Mouse (Mus musculus): ENCODE measurements around the gene Kcnj15. TPM values are rescaled to one million over a fixed set of nuclear protein-coding genes. Genes with fewer than 3 reads are reported as not detected.

Kcnj15 gene
- polyA plus RNA-seq, 1 experiment, result 0.04 TPM

GRCm38 (mm10) chr16:95221051-95221450 lies 36.3 kb upstream of the Kcnj15 start:
- Histone ChIP-seq H3K27ac (ENCODE audit: insufficient read depth, low read length) (no peak overlapping the region), H3K4me1 (ENCODE audit: control insufficient read depth, insufficient read depth, low read length) (peaks cover 2% of the 10 kb centered on the region; the same call in 1 of the 2 replicates), H3K4me3 (ENCODE audit: insufficient read depth, low read length) (no peak overlapping the region)
- no peak for TF ChIP-seq POLR2A (IDR thresholded peaks at IDR 0.05; ENCODE audit: extremely low read depth, insufficient read depth, low read length)
- no peak for TF ChIP-seq CTCF (IDR thresholded peaks at IDR 0.05; ENCODE audit: extremely low read depth, insufficient read depth, low read length)

GRCm38 (mm10) chr16:95222026-95222718 lies 35.2 kb upstream of the Kcnj15 start:
- no peak overlapping the region for H3K27ac ChIP-seq (ENCODE audit: insufficient read depth, low read length)
- no peak overlapping the region for H3K4me3 ChIP-seq (ENCODE audit: insufficient read depth, low read length)
- TF ChIP-seq CTCF (IDR thresholded peaks at IDR 0.05; ENCODE audit: extremely low read depth, insufficient read depth, low read length) (no peak), POLR2A (IDR thresholded peaks at IDR 0.05; ENCODE audit: extremely low read depth, insufficient read depth, low read length) (no peak)
- peaks cover 2% of the 10 kb centered on the region; the same call in 1 of the 2 replicates for H3K4me1 ChIP-seq (ENCODE audit: control insufficient read depth, insufficient read depth, low read length)

GRCm38 (mm10) chr16:95223435-95223834 lies 33.9 kb upstream of the Kcnj15 start:
- no peak for TF ChIP-seq CTCF (IDR thresholded peaks at IDR 0.05; ENCODE audit: extremely low read depth, insufficient read depth, low read length)
- no peak for TF ChIP-seq POLR2A (IDR thresholded peaks at IDR 0.05; ENCODE audit: extremely low read depth, insufficient read depth, low read length)
- H3K4me3 ChIP-seq (ENCODE audit: insufficient read depth, low read length), result no peak overlapping the region
- peaks cover 2% of the 10 kb centered on the region; the same call in 1 of the 2 replicates for H3K4me1 ChIP-seq (ENCODE audit: control insufficient read depth, insufficient read depth, low read length)
- H3K27ac ChIP-seq (ENCODE audit: insufficient read depth, low read length), result no peak overlapping the region

- no peak for TF ChIP-seq POLR2A (IDR thresholded peaks at IDR 0.05; ENCODE audit: extremely low read depth, insufficient read depth, low read length)
- TF ChIP-seq CTCF (IDR thresholded peaks at IDR 0.05; ENCODE audit: extremely low read depth, insufficient read depth, low read length), result no peak
- no peak overlapping the region for H3K4me3 ChIP-seq (ENCODE audit: insufficient read depth, low read length)
- H3K27ac ChIP-seq (ENCODE audit: insufficient read depth, low read length), result no peak overlapping the region
- H3K4me1 ChIP-seq (ENCODE audit: control insufficient read depth, insufficient read depth, low read length), result peaks cover 2% of the 10 kb centered on the region; the same call in 1 of the 2 replicates
These were observed 32.1 kb upstream of the Kcnj15 start for GRCm38 (mm10) chr16:95225285-95225684.

- H3K4me3 ChIP-seq (ENCODE audit: insufficient read depth, low read length), result no peak overlapping the region
- TF ChIP-seq CTCF (IDR thresholded peaks at IDR 0.05; ENCODE audit: extremely low read depth, insufficient read depth, low read length) (no peak), POLR2A (IDR thresholded peaks at IDR 0.05; ENCODE audit: extremely low read depth, insufficient read depth, low read length) (no peak)
- H3K4me1 ChIP-seq (ENCODE audit: control insufficient read depth, insufficient read depth, low read length), result no peaks in the 10 kb centered on the region
- H3K27ac ChIP-seq (ENCODE audit: insufficient read depth, low read length), result no peak overlapping the region
These were observed 25.6 kb upstream of the Kcnj15 start for GRCm38 (mm10) chr16:95231768-95232167.

- Histone ChIP-seq H3K4me3 (ENCODE audit: insufficient read depth, low read length) (no peak overlapping the region), H3K27ac (ENCODE audit: insufficient read depth, low read length) (no peak overlapping the region), H3K4me1 (ENCODE audit: control insufficient read depth, insufficient read depth, low read length) (no peaks in the 10 kb centered on the region)
- TF ChIP-seq CTCF (IDR thresholded peaks at IDR 0.05; ENCODE audit: extremely low read depth, insufficient read depth, low read length) (no peak), POLR2A (IDR thresholded peaks at IDR 0.05; ENCODE audit: extremely low read depth, insufficient read depth, low read length) (no peak)
These were observed 22.3 kb upstream of the Kcnj15 start for GRCm38 (mm10) chr16:95234891-95235548.

GRCm38 (mm10) chr16:95239209-95239925 lies 18.0 kb upstream of the Kcnj15 start:
- no peak for TF ChIP-seq CTCF (IDR thresholded peaks at IDR 0.05; ENCODE audit: extremely low read depth, insufficient read depth, low read length)
- no peak for TF ChIP-seq POLR2A (IDR thresholded peaks at IDR 0.05; ENCODE audit: extremely low read depth, insufficient read depth, low read length)
- no peak overlapping the region for H3K4me3 ChIP-seq (ENCODE audit: insufficient read depth, low read length)
- H3K27ac ChIP-seq (ENCODE audit: insufficient read depth, low read length), result no peak overlapping the region
- no peaks in the 10 kb centered on the region for H3K4me1 ChIP-seq (ENCODE audit: control insufficient read depth, insufficient read depth, low read length)

GRCm38 (mm10) chr16:95240688-95241087 lies 16.7 kb upstream of the Kcnj15 start:
- TF ChIP-seq POLR2A (IDR thresholded peaks at IDR 0.05; ENCODE audit: extremely low read depth, insufficient read depth, low read length) (no peak), CTCF (IDR thresholded peaks at IDR 0.05; ENCODE audit: extremely low read depth, insufficient read depth, low read length) (no peak)
- Histone ChIP-seq H3K27ac (ENCODE audit: insufficient read depth, low read length) (no peak overlapping the region), H3K4me3 (ENCODE audit: insufficient read depth, low read length) (no peak overlapping the region), H3K4me1 (ENCODE audit: control insufficient read depth, insufficient read depth, low read length) (no peaks in the 10 kb centered on the region)

- Histone ChIP-seq H3K27ac (ENCODE audit: insufficient read depth, low read length) (no peak overlapping the region), H3K4me1 (ENCODE audit: control insufficient read depth, insufficient read depth, low read length) (no peaks in the 10 kb centered on the region), H3K4me3 (ENCODE audit: insufficient read depth, low read length) (no peak overlapping the region)
- no peak for TF ChIP-seq CTCF (IDR thresholded peaks at IDR 0.05; ENCODE audit: extremely low read depth, insufficient read depth, low read length)
- no peak for TF ChIP-seq POLR2A (IDR thresholded peaks at IDR 0.05; ENCODE audit: extremely low read depth, insufficient read depth, low read length)
These were observed 15.8 kb upstream of the Kcnj15 start for GRCm38 (mm10) chr16:95241581-95241980.
